Mouse (Mus musculus) CH12.LX (cell line): ENCODE measurements at regions not wholly inside any gene's neighbourhood (a gene's known extent, or its start where the extent isn't known, plus 50 kb on each side); places are given as distances from the start of the nearest gene placed in this dataset.

Source experiments
- CTCF ChIP-seq, 2 experiments: IDR thresholded peaks in 1 of 2; conservative IDR thresholded peaks in 1 of 2; 2 replicates each; pipeline ENCODE4 v1.5.1; 2011 to 2012; ENCODE audit warnings: low read depth in 2 of 2, low read length in 2 of 2, improper control_type of control experiment in 1 of 2, inconsistent platforms in 1 of 2, mild to moderate bottlenecking in 1 of 2, moderate library complexity in 1 of 2
- EP300 ChIP-seq: IDR thresholded peaks from 2 replicates; pipeline ENCODE4 v1.6.1; 2011; ENCODE audit warnings: low read length, improper control_type of control experiment
- HCFC1 ChIP-seq: IDR thresholded peaks from 2 replicates; pipeline ENCODE4 v1.6.1; 2012; ENCODE audit warnings: low read depth, mild to moderate bottlenecking, inconsistent platforms, low read length, improper control_type of control experiment
- MAZ ChIP-seq: IDR thresholded peaks from 2 replicates; pipeline ENCODE4 v1.6.1; 2012; ENCODE audit warnings: low read depth, mild to moderate bottlenecking, inconsistent platforms, low read length, improper control_type of control experiment, moderate library complexity
- POLR2A ChIP-seq: IDR thresholded peaks from 2 replicates; pipeline ENCODE4 v1.6.1; 2011; ENCODE audit warnings: low read depth, mild to moderate bottlenecking, improper control_type of control experiment, low read length
- SIN3A ChIP-seq: IDR thresholded peaks from 2 replicates; pipeline ENCODE4 v1.6.1; 2012; ENCODE audit warnings: low read length, improper control_type of control experiment, inconsistent platforms
- SMC3 ChIP-seq: IDR thresholded peaks from 2 replicates; pipeline ENCODE4 v1.6.1; 2011; ENCODE audit warnings: low read depth, low read length, improper control_type of control experiment
- ZNF384 ChIP-seq: IDR thresholded peaks from 2 replicates; pipeline ENCODE4 v1.6.1; 2012; ENCODE audit warnings: low read depth, low read length, improper control_type of control experiment, inconsistent platforms

DNA sequence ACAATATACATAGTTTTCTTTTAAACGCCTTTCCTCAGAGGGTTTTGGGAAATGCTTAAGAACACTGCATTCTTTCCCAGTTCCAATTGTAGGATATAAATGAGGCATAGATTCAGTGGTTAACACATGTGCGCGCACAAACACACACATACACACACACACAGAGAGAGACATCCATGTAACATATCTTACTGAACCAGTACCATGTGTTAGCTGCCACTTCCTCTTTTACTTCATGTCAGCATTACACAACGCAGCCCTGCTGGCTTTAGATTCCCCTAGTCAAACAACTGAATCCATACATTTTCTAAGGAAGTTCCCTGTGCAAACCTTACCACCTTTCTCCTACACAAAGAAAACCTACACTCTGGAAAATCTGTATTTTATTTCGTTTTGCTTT is 189.1 kb upstream of the Atp2b1 start:
- no peak for TF ChIP-seq SMC3
- no peak for TF ChIP-seq POLR2A
- peak; percentile 46; the same call in 1 of the 2 replicates for TF ChIP-seq EP300
- TF ChIP-seq CTCF (conservative IDR thresholded peaks at IDR 0.05 in 1 of 2, IDR thresholded peaks at IDR 0.05 in 1 of 2; ENCODE audit: low read depth in 2 of 2, low read length in 2 of 2) = no peak
- TF ChIP-seq ZNF384 = no peak
- TF ChIP-seq MAZ = no peak
- TF ChIP-seq SIN3A = no peak
- TF ChIP-seq HCFC1 = no peak
